Mouse (Mus musculus) liver, adult (tissue): ENCODE results near the gene Rgs6.

Experiments
- GATA4 ChIP-seq: IDR thresholded peaks from 2 replicates; pipeline ENCODE4 v1.6.1; 2014; ENCODE audit warnings: mild to moderate bottlenecking, low read length; ENCODE audit not compliant: insufficient replicate concordance

Gene Rgs6

GRCm38 (mm10) chr12:82768726-82769125, 180.6 kb downstream of the Rgs6 start:
- TF ChIP-seq GATA4 = no peak

GRCm38 (mm10) chr12:82772215-82772614, 184.1 kb downstream of the Rgs6 start:
- no peak for TF ChIP-seq GATA4

GRCm38 (mm10) chr12:82774576-82774975, 186.5 kb downstream of the Rgs6 start:
- TF ChIP-seq GATA4 = no peak

- TF ChIP-seq GATA4 = no peak
These were observed 188.6 kb downstream of the Rgs6 start for GRCm38 (mm10) chr12:82776686-82777085.

GRCm38 (mm10) chr12:82780936-82781335, 192.8 kb downstream of the Rgs6 start:
- TF ChIP-seq GATA4 = no peak

GRCm38 (mm10) chr12:82781414-82781813, 193.3 kb downstream of the Rgs6 start:
- TF ChIP-seq GATA4 = no peak

GRCm38 (mm10) chr12:82792122-82792521, 204.0 kb downstream of the Rgs6 start:
- TF ChIP-seq GATA4 = no peak

- no peak for TF ChIP-seq GATA4
These were observed 211.8 kb downstream of the Rgs6 start for GRCm38 (mm10) chr12:82799892-82800291.

- TF ChIP-seq GATA4 = no peak
These were observed 213.6 kb downstream of the Rgs6 start for GRCm38 (mm10) chr12:82801736-82802135.

GRCm38 (mm10) chr12:82802711-82803110, 214.6 kb downstream of the Rgs6 start:
- TF ChIP-seq GATA4 = no peak

- no peak for TF ChIP-seq GATA4
These were observed 217.1 kb downstream of the Rgs6 start for GRCm38 (mm10) chr12:82805167-82805566.

GRCm38 (mm10) chr12:82810631-82811030, 222.5 kb downstream of the Rgs6 start:
- no peak for TF ChIP-seq GATA4

GRCm38 (mm10) chr12:82815982-82816381, 227.9 kb downstream of the Rgs6 start:
- no peak for TF ChIP-seq GATA4

- TF ChIP-seq GATA4 = no peak
These were observed 231.2 kb downstream of the Rgs6 start for GRCm38 (mm10) chr12:82819328-82819727.

- TF ChIP-seq GATA4 = no peak
These were observed 231.9 kb downstream of the Rgs6 start for GRCm38 (mm10) chr12:82819991-82820390.

GRCm38 (mm10) chr12:82822821-82823620, 234.9 kb downstream of the Rgs6 start:
- TF ChIP-seq GATA4 = no peak

GRCm38 (mm10) chr12:82830333-82830732, 242.2 kb downstream of the Rgs6 start:
- TF ChIP-seq GATA4 = no peak
